Mouse (Mus musculus) spleen, adult 2 months (tissue): ENCODE measurements around the gene Cacnb2.

ENCODE experiments used
- CTCF ChIP-seq: fragments of 200-500 bp; IDR thresholded peaks from 2 replicates; pipeline ENCODE4 v1.5.1; 2011; ENCODE audit warnings: mild to moderate bottlenecking, inconsistent platforms; ENCODE audit not compliant: insufficient read depth, insufficient read length, insufficient replicate concordance; ENCODE audit errors: extremely low read depth
- POLR2A ChIP-seq: fragments of 200-500 bp; IDR thresholded peaks from 2 replicates; pipeline ENCODE4 v1.6.1; 2011; ENCODE audit warnings: low read depth, low read length, inconsistent platforms

DNA sequence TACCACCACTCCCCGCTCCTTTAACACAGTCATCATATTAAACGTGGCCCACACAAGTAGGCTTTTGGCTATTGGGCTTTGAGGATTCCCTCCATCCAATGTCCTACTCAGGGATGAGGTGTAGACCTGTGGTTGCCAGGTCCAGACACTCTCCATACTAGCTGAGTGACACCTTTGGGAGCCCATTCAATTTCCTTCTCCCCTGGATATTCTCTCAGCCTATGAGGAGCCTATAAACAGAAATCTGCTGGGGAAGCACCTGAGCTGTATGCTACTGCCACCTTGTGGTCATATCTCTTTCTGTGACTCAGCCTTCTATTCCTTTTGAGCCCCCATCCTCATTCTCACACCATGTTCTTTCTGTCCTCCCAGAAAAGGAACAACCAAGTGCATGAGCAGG lies 108.9 kb downstream of the Cacnb2 start:
- TF ChIP-seq CTCF (peak; percentile 22; the same call in 1 of the 2 replicates), POLR2A (no peak)
